Mouse (Mus musculus) midbrain, embryonic 12.5 days (tissue): ENCODE data around the gene Tas1r2. TPM values are rescaled to one million over a fixed set of nuclear protein-coding genes. Genes with fewer than 3 reads are reported as not detected.

Source experiments
- ATAC-seq: fragments of 200-750 bp; cut with Nextera tagmentation; 2 replicates; pipeline ENCODE4 v1.8.0; 2017; ENCODE audit warnings: low read depth, moderate TSS enrichment, moderate library complexity; ENCODE audit not compliant: low FRiP score
- H3K27ac ChIP-seq: fragments of 300-500 bp; sonication (generic); replicated peaks from 2 replicates; pipeline ENCODE4 v1.5.1; 2016; ENCODE audit warnings: mild to moderate bottlenecking
- H3K27me3 ChIP-seq: fragments of 300-500 bp; sonication (generic); 2 replicates; pipeline ENCODE4 v1.6.1; 2016; ENCODE audit warnings: mild to moderate bottlenecking
- H3K36me3 ChIP-seq: fragments of 300-500 bp; sonication (generic); 2 replicates; pipeline ENCODE4 v1.6.1; 2016
- H3K4me1 ChIP-seq: fragments of 300-500 bp; sonication (generic); 2 replicates; pipeline ENCODE4 v1.6.1; 2016
- H3K4me2 ChIP-seq: fragments of 300-500 bp; sonication (generic); replicated peaks from 2 replicates; pipeline ENCODE4 v1.6.1; 2016; ENCODE audit warnings: mild to moderate bottlenecking, moderate library complexity
- H3K4me3 ChIP-seq: fragments of 300-500 bp; sonication (generic); 2 replicates; pipeline ENCODE4 v1.5.1; 2016; ENCODE audit warnings: mild to moderate bottlenecking
- H3K9ac ChIP-seq: fragments of 300-500 bp; sonication (generic); replicated peaks from 2 replicates; pipeline ENCODE4 v1.6.1; 2016; ENCODE audit warnings: mild to moderate bottlenecking, moderate library complexity
- H3K9me3 ChIP-seq: fragments of 300-500 bp; sonication (generic); 2 replicates; pipeline ENCODE4 v1.6.1; 2016; ENCODE audit warnings: mild to moderate bottlenecking
- WGBS: fragments of 180-500 bp; shearing (Covaris S2); methylation state at CpG from one replicate; pipeline ENCODE4 v1.1.7; 2016; 5-methylcytosine and 5-hydroxymethylcytosine counted together
- polyA plus RNA-seq: library from polyadenylated mRNA; unstranded; fragments of >200 nt; fragmentation: Nextera tagmentation; extraction: Ambion mirVana; gene quantifications from 2 replicates; pipeline ENCODE4 v1.2.1, GENCODE M21; 2016

Gene Tas1r2
- polyA plus RNA-seq, 1 experiment from 2014 or later = not detected

DNA sequence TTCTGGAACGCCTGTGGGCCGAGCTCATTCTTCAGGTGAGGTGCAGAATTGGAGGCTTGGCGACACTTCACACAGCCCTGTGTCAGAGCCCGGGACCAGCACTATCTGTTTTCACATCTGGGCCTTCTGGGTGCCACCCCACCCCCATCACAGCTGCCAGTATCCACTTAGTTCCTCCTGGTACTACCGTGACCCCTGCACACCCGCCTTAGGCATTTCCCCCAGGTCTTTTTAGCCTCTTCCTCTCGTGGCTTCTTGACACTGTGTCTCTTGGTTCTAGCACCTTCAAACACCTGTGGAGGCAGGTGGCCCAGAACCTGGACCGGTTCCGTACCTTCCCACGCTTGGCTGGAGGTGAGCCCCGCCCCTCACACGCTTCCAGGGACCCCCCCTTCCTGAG lies 13.0 kb upstream of the Tas1r2 start:
- no peak overlapping the region for H3K9ac ChIP-seq
- 71% methylated on average over 12 of the region's 12 CpGs for WGBS
- no peak overlapping the region for H3K4me3 ChIP-seq
- H3K27me3 ChIP-seq = peaks cover 38% of the 10 kb centered on the region
- ATAC-seq = no peak
- no peaks in the 10 kb centered on the region for H3K9me3 ChIP-seq
- H3K36me3 ChIP-seq = no peaks in the 10 kb centered on the region
- H3K4me2 ChIP-seq = no peak overlapping the region
- peaks cover 30% of the 10 kb centered on the region for H3K4me1 ChIP-seq
- H3K27ac ChIP-seq = 0 out of 2 replicates have a peak overlapping the region, but pooled peaks have one; percentile 8

DNA sequence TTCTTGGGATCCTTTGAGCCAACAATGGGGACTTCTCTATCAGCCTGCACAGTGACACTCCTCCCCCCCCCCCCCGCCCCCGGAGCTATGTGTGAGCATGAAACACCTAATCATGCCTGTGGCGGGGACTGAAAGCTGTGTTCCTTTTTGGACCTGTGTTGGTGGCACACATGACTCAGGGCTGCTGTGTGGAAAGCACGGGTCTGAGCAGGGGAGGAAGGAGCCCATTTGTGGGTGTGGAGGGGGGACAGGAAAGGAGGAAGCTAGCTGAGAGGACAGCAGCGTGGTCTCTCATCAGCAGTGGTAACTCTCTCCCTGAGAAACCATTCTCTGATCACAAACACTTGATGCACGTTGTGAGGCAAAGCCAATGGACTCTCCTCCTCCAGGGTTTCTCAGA lies 12.6 kb upstream of the Tas1r2 start:
- Histone ChIP-seq H3K27ac (no peak overlapping the region), H3K27me3 (peaks cover 38% of the 10 kb centered on the region), H3K4me3 (no peak overlapping the region), H3K9me3 (no peaks in the 10 kb centered on the region), H3K36me3 (no peaks in the 10 kb centered on the region), H3K9ac (no peak overlapping the region), H3K4me2 (no peak overlapping the region), H3K4me1 (peaks cover 30% of the 10 kb centered on the region)
- no peak for ATAC-seq
- WGBS = 63% methylated on average over 6 of the region's 6 CpGs

DNA sequence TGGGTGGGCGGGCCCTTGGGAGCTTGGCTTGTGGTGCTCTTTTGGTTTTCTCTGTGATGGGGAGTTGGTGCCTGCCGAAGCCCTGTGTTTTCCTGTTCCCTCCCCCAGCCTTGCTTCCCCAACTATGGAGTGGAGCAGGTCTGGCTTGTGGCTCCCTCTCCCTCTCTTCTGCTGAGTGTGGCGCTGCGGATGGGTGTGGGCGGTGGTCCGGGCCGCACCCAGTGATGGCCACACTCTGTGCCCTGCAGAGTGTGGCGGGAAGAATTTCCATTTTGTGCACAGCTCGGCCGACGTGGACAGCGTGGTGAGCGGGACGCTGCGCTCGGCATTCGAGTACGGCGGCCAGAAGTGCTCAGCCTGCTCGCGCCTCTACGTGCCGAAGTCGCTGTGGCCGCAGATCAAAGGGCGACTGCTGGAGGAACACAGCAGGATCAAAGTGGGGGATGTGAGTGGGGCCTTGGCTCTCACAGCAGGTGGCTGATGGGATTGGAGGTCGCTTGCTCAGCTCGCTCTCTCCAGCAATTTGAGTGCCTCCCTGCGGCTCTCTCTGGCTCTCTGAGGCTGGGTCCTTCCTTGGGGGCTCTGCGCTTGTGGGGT lies 11.4 kb upstream of the Tas1r2 start:
- no peaks in the 10 kb centered on the region for H3K9me3 ChIP-seq
- 0 out of 2 replicates have a peak, but pooled peaks have one; percentile 19 for ATAC-seq
- H3K4me3 ChIP-seq = peak overlapping the region; percentile 26
- 2% methylated on average over 30 of the region's 30 CpGs for WGBS
- H3K4me2 ChIP-seq = peak overlapping the region; percentile 51
- H3K36me3 ChIP-seq = peaks cover 4% of the 10 kb centered on the region
- peak overlapping the region; percentile 50 for H3K9ac ChIP-seq
- no peak overlapping the region for H3K27ac ChIP-seq
- peaks cover 30% of the 10 kb centered on the region for H3K4me1 ChIP-seq
- H3K27me3 ChIP-seq = peaks cover 38% of the 10 kb centered on the region

DNA sequence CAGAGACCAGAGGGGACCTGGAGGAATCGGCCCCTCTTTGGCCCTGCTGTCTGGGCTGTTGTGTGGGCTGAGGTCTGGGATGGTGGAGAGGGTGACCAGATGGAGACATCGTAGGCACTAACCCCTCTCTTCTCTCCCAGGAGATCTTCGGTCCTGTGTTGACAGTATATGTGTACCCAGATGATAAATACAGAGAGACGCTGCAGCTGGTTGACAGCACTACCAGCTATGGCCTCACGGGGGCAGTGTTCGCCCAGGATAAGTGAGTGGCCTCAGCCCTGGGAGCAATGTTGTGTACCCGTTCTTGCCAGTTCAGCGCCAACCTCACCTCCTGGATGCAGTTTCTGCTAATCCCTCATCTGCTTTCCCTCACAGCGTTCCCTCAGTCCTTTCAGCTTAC lies 9.4 kb upstream of the Tas1r2 start:
- peaks cover 6% of the 10 kb centered on the region for H3K36me3 ChIP-seq
- H3K27ac ChIP-seq = no peak overlapping the region
- 0 out of 2 replicates have a peak, but pooled peaks have one; percentile 35 for ATAC-seq
- no peaks in the 10 kb centered on the region for H3K9me3 ChIP-seq
- H3K4me3 ChIP-seq = no peak overlapping the region
- WGBS = 18% methylated on average over 9 of the region's 9 CpGs
- H3K27me3 ChIP-seq = peaks cover 38% of the 10 kb centered on the region
- H3K4me1 ChIP-seq = peaks cover 30% of the 10 kb centered on the region
- no peak overlapping the region for H3K4me2 ChIP-seq
- H3K9ac ChIP-seq = no peak overlapping the region

DNA sequence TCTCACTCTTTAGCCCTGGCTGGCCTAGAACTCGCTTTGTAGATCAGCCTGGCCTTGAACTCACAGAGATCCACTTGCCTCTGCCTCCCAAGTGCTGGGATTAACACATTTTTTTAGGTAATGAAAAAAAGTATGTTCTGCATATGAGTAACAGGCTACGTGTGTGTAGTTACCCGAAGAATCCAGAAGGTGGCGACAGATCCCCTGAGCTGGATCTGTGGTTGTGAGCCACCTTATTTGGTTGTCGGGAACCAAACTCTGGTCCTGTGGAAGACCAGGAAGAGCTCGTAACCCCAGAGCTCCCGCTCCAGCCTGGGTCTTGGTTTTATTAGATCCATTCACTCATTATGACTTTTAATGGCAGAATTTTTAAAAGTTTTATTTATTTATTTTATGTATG lies 6.4 kb upstream of the Tas1r2 start:
- Histone ChIP-seq H3K4me3 (no peak overlapping the region), H3K4me1 (peaks cover 8% of the 10 kb centered on the region), H3K36me3 (peaks cover 6% of the 10 kb centered on the region), H3K27me3 (peaks cover 20% of the 10 kb centered on the region), H3K4me2 (no peak overlapping the region), H3K9me3 (no peaks in the 10 kb centered on the region), H3K9ac (no peak overlapping the region), H3K27ac (no peak overlapping the region)
- WGBS = 84% methylated on average over 7 of the region's 7 CpGs
- ATAC-seq = no peak

DNA sequence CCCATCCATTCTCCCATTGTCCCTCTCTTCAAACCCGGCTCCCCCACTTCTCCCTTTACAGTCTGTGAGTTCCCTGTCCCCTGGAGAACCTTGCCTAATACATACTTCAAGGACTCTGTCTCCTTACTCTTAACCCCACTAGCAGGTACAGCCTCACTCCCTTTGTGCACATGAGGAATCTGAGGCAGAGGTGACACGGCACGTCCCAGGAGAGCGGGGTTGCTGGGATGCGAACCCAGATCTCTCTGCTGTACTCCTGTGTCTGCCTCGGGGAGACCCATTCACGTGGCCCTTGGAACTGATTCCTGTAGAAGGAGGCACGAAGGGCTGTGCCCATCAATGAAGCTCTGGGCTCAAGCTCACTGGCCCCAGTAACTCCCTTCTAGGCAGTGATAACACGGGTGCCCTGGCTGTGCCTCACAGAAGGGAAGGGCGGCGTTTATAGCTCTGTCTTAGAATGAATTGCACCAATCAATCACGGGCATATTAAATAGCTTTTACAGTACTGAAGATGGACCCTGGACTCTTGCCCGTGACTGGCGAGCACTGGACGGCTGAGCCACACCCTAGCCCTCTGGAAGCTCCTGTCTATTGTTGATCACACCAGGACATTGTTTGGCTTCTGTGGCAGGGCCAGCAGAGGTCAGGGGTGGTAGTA lies 3.1 kb upstream of the Tas1r2 start:
- Histone ChIP-seq H3K4me1 (no peaks in the 10 kb centered on the region), H3K4me2 (no peak overlapping the region), H3K9me3 (no peaks in the 10 kb centered on the region), H3K27me3 (0 out of 2 replicates have a peak, but pooled peaks cover 5% of the 10 kb centered on the region), H3K9ac (no peak overlapping the region), H3K27ac (no peak overlapping the region), H3K4me3 (no peak overlapping the region), H3K36me3 (peaks cover 6% of the 10 kb centered on the region)
- 87% methylated on average over 15 of the region's 15 CpGs for WGBS
- no peak for ATAC-seq

DNA sequence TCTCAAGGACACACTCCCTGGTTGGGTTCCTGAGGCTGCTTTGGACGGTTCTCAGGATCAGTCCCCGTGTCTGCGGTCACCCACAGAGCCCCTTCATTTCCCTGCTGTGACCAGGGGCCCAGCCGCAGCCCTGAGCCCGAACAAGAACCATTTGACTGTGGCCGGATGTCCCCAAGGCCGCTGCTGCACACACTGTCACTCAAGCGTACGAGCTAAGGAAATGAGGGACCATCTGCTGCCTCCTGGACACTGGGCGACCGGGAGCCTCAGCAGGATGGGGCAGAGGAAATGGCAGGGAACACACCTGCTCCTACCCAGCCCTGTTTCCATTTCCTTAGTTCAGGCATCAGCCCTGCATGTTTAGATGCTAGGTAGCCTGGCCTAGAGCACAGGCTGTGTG lies 2.4 kb upstream of the Tas1r2 start:
- H3K9me3 ChIP-seq = no peaks in the 10 kb centered on the region
- 73% methylated on average over 11 of the region's 11 CpGs for WGBS
- no peak overlapping the region for H3K4me2 ChIP-seq
- 0 out of 2 replicates have a peak, but pooled peaks cover 5% of the 10 kb centered on the region for H3K27me3 ChIP-seq
- H3K9ac ChIP-seq = no peak overlapping the region
- H3K27ac ChIP-seq = no peak overlapping the region
- no peak for ATAC-seq
- H3K4me1 ChIP-seq = no peaks in the 10 kb centered on the region
- H3K36me3 ChIP-seq = peaks cover 6% of the 10 kb centered on the region
- H3K4me3 ChIP-seq = no peak overlapping the region

DNA sequence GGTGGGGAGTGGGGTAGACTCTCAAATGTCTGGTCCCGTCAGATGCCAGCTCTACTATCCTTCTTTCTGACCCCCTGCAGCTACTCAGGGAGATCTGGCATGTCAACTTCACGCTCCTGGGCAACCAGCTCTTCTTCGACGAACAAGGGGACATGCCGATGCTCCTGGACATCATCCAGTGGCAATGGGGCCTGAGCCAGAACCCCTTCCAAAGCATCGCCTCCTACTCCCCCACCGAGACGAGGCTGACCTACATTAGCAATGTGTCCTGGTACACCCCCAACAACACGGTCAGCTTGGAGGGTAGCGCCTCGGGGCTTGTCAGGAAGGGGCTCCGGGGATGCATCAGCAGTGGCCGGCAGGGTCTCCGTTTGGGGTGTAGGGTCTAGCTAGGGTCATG lies 8.6 kb downstream of the Tas1r2 start:
- WGBS = 92% methylated on average over 14 of the region's 14 CpGs
- no peaks in the 10 kb centered on the region for H3K4me1 ChIP-seq
- H3K4me3 ChIP-seq = no peak overlapping the region
- H3K4me2 ChIP-seq = no peak overlapping the region
- no peak overlapping the region for H3K27ac ChIP-seq
- ATAC-seq = no peak
- no peak overlapping the region for H3K9ac ChIP-seq
- no peaks in the 10 kb centered on the region for H3K36me3 ChIP-seq
- no peaks in the 10 kb centered on the region for H3K27me3 ChIP-seq
- H3K9me3 ChIP-seq = no peaks in the 10 kb centered on the region

DNA sequence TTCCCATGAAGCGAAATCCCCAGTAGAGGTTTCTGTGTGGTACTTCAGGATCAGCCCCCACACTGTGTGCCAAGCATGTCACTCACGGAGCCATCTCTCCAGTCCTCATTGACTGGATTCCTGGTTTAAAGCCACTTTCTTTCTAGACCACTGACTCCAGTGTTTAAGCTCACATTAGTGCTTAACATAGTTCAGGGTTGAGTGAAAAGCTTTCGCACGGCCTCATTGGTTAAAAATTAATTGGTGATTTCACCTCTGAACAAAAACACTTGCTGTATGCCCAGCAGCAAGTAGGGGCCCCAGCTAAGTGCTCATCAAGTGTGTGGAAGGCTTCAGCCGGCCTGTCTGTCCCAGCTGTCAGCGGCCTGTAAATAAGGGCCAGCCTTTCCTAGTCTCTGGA lies 14.3 kb downstream of the Tas1r2 start:
- ATAC-seq = no peak

DNA sequence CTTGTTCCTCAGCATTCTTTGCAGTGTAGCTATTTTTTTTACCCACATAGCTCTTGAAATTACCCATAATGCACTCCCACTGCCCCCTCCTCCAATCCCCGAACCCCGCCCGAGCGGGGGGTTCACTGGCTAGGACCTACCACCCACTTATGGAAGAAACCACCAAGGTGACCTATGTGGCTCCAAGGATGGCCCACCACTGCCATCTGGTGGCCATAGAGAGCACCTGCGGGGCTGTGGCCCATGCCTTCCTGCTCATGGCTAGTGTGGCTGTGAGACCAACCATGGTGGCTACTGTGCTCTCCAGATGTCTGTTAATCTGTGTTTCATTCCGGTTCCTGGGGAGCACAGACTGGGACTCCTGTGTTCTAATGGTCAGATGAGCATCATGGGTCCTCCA lies 16.5 kb downstream of the Tas1r2 start:
- H3K4me2 ChIP-seq = no peak overlapping the region
- no peaks in the 10 kb centered on the region for H3K9me3 ChIP-seq
- whole genome bisulfite sequencing = 25% methylated on average over 6 of the region's 6 CpGs
- peak; percentile 49; the same call in 1 of the 2 replicates for ATAC-seq
- no peaks in the 10 kb centered on the region for H3K36me3 ChIP-seq
- H3K27ac ChIP-seq = no peak overlapping the region
- H3K4me1 ChIP-seq = peaks cover 6% of the 10 kb centered on the region; the same call in 1 of the 2 replicates
- H3K9ac ChIP-seq = no peak overlapping the region
- no peak overlapping the region for H3K4me3 ChIP-seq
- peaks cover 5% of the 10 kb centered on the region for H3K27me3 ChIP-seq

More for the DNA sequence above, 14.3 kb downstream of the Tas1r2 start:
- H3K9me3 ChIP-seq = no peaks in the 10 kb centered on the region
- H3K4me3 ChIP-seq = no peak overlapping the region
- H3K9ac ChIP-seq = no peak overlapping the region
- 58% methylated on average over 6 of the region's 6 CpGs for WGBS
- no peaks in the 10 kb centered on the region; the same call in 1 of the 2 replicates for H3K27me3 ChIP-seq
- peaks cover 6% of the 10 kb centered on the region; the same call in 1 of the 2 replicates for H3K4me1 ChIP-seq
- H3K36me3 ChIP-seq = no peaks in the 10 kb centered on the region
- H3K4me2 ChIP-seq = no peak overlapping the region
- no peak overlapping the region for H3K27ac ChIP-seq

DNA sequence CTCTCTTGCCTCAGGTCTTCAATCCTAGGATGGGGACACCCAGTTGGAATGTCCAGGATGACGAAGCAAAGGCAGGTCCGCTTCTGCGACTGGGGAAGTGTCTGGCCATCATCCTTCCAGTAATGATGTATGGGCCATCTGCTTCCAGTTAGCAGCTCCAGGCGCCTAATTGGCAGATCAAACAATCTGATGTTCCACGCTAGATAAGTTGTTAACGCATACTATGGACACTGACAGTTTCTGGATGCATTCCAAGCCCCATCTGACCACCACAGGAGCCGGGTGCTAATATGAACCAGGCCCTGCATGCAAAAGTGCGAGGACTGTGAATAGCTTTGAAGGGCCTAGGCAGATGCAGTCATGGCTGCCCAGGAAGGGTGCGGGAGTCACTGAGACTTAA lies 22.4 kb downstream of the Tas1r2 start:
- no peak for ATAC-seq
- no peak overlapping the region for H3K4me2 ChIP-seq
- 76% methylated on average over 9 of the region's 9 CpGs for WGBS

More for the DNA sequence above, 22.4 kb downstream of the Tas1r2 start:
- Histone ChIP-seq H3K9me3 (peaks cover 12% of the 10 kb centered on the region; the same call in 1 of the 2 replicates), H3K9ac (no peak overlapping the region), H3K4me1 (0 out of 2 replicates have a peak, but pooled peaks cover 4% of the 10 kb centered on the region), H3K27me3 (peaks cover 12% of the 10 kb centered on the region), H3K36me3 (no peaks in the 10 kb centered on the region), H3K27ac (no peak overlapping the region), H3K4me3 (no peak overlapping the region)
